Mouse (Mus musculus) heart, postnatal 0 days (tissue): ENCODE results near the gene Rasgrf2.

Experiments used
- CTCF ChIP-seq: IDR thresholded peaks from 2 replicates; pipeline ENCODE4 v1.5.1; 2016; ENCODE audit warnings: antibody characterized with exemption, control low read depth, low read depth
- EP300 ChIP-seq: IDR thresholded peaks from 2 replicates; pipeline ENCODE4 v1.6.1; 2016; ENCODE audit warnings: antibody characterized with exemption, low read depth

DNA sequence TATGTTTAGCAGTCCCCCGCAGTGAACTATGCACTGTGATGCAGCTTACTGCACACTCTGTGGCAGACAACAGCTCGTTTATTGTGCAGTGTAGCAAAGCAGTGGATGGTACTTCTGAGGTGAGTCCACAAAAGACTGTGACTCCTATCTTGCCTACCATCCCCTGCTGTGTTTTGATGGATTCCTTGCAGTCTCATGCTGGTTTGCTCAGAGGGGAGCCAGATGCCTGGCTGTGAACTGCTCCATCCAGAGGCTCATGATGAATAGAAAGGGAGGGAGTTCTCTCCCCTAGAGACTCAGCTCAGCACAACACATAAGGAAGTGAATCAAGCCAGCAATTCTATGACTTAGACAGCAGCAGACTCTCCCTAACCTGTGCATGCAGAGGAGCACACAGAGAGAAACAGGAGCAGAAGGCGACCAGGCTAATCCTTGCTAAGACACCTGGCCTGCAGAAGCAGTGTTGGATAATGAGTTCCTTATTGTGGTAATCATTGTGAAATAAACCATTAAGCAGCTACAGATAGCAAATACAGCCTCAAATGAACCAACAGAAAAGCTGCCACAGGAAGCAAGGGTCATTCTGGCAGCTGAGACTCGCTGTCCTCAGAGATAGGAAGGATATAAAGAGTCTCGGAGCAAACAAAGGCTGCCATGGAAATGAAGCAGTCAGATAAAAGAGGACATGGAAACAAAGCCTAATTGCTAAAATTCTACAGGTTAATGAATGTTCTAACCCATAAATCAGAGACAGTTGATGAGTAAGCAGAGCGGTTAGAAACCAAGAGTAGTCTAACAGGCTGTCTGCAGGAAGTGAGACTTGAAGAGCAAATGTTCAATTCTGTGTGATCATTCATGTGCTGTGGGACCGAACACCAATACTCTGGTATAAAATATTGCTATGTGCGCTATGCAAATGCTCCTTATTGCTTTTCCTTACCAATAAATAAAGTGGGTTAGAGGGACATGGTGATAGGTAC lies 89.6 kb downstream of the Rasgrf2 start:
- TF ChIP-seq CTCF, result no peak
- no peak for TF ChIP-seq EP300
